Mouse (Mus musculus) c-Kit-positive CD71-negative TER-119-negative erythroid progenitor cells, embryonic 14.5 days (primary cell): ENCODE data around the gene Naa25.

Experiments used
- DNase-seq: peaks from one replicate; pipeline ENCODE4 v3.0.0-alpha.2; 2013; ENCODE audit warnings: low read depth

Naa25 gene

GRCm38 (mm10) chr5:121393402-121393801 lies 4.3 kb upstream of the Naa25 start:
- no peak for DNase-seq

- DNase-seq: no peak
These were observed 2.1 kb upstream of the Naa25 start for GRCm38 (mm10) chr5:121395621-121396020.

GRCm38 (mm10) chr5:121398146-121398964 lies 619 bp downstream of the Naa25 start:
- DNase-seq: no peak

- DNase-seq: no peak
These were observed 1.3 kb downstream of the Naa25 start for GRCm38 (mm10) chr5:121398965-121399462.

GRCm38 (mm10) chr5:121399540-121399939 lies 1.8 kb downstream of the Naa25 start:
- no peak for DNase-seq

- DNase-seq: no peak
These were observed 2.3 kb downstream of the Naa25 start for GRCm38 (mm10) chr5:121400064-121400463.

- no peak for DNase-seq
These were observed 3.1 kb downstream of the Naa25 start for GRCm38 (mm10) chr5:121400849-121401248.

- DNase-seq: no peak
These were observed 10.1 kb downstream of the Naa25 start for GRCm38 (mm10) chr5:121407856-121408255.

GRCm38 (mm10) chr5:121410975-121411374 lies 13.2 kb downstream of the Naa25 start:
- DNase-seq: no peak

- no peak for DNase-seq
These were observed 23.0 kb downstream of the Naa25 start for GRCm38 (mm10) chr5:121420721-121421120.

- DNase-seq: no peak
These were observed 25.1 kb downstream of the Naa25 start for GRCm38 (mm10) chr5:121422787-121423186.

GRCm38 (mm10) chr5:121423297-121423696 lies 25.6 kb downstream of the Naa25 start:
- no peak for DNase-seq

GRCm38 (mm10) chr5:121428954-121429353 lies 31.2 kb downstream of the Naa25 start:
- no peak for DNase-seq

GRCm38 (mm10) chr5:121438131-121438530 lies 40.4 kb downstream of the Naa25 start:
- DNase-seq: no peak

- DNase-seq: no peak
These were observed 41.0 kb downstream of the Naa25 start for GRCm38 (mm10) chr5:121438756-121439155.

- DNase-seq: peak; percentile 65
These were observed 45.8 kb downstream of the Naa25 start for GRCm38 (mm10) chr5:121443548-121443947.

GRCm38 (mm10) chr5:121444870-121445269 lies 47.1 kb downstream of the Naa25 start:
- no peak for DNase-seq

GRCm38 (mm10) chr5:121448450-121448849 lies 50.7 kb downstream of the Naa25 start:
- DNase-seq: no peak

GRCm38 (mm10) chr5:121449976-121450375 lies 52.2 kb downstream of the Naa25 start:
- DNase-seq: peak; percentile 82

- DNase-seq: no peak
These were observed 52.7 kb downstream of the Naa25 start for GRCm38 (mm10) chr5:121450476-121450875.

GRCm38 (mm10) chr5:121451203-121451602 lies 53.5 kb downstream of the Naa25 start:
- DNase-seq: peak; percentile 69

- no peak for DNase-seq
These were observed 53.9 kb downstream of the Naa25 start, which contains the start of gene Tmem116 for GRCm38 (mm10) chr5:121451644-121452025. Gene Tmem116 (plus strand): TSS chr5:121451893.

GRCm38 (mm10) chr5:121452026-121452869 lies 54.5 kb downstream of the Naa25 start, which contains the start of gene Erp29:
Gene Erp29 (minus strand): TSS chr5:121452506.
- DNase-seq: peak; percentile 84
